In genomic region chr3:87960586-87961191, GRCm38 (mm10) we compare ENCODE assay signal across 8 mouse cellular contexts. TPM values are rescaled to one million over a fixed set of nuclear protein-coding genes. Genes with fewer than 3 reads are reported as not detected.
DNase-seq lines count a peak whose midpoint lies in the region; ATAC-seq lines count a peak whose summit lies in the region.

No protein-coding gene starts in this region.

- no peaks in the 10 kb centered on the region for H3K27me3 ChIP-seq in hindbrain, embryonic 15.5 days

- peak overlapping the region; percentile 86 for H3K4me2 ChIP-seq in hindbrain, embryonic 15.5 days

- peak overlapping the region; percentile 46 for H3K4me3 ChIP-seq in hindbrain, embryonic 15.5 days

- ATAC-seq in hindbrain, embryonic 15.5 days (ENCODE audit: low FRiP score, low read depth), result peak; percentile 97

- peak overlapping the region; percentile 86 for H3K27ac ChIP-seq in hindbrain, embryonic 15.5 days (replicated peaks)

- no peaks in the 10 kb centered on the region for H3K36me3 ChIP-seq in hindbrain, embryonic 15.5 days

- DNase-seq in T-cell, adult 2 months (ENCODE audit: low spot score), result peak; percentile 65
- peak; percentile 66 to 68 for DNase-seq in cerebellum, postnatal 36 days
- DNase-seq in frontal cortex, postnatal 36 days (ENCODE audit: low spot score in 2 of 2), result peak; percentile 72 to 76
- peak; percentile 70 for DNase-seq in left cerebral cortex, adult 11 months (ENCODE audit: low spot score)
- DNase-seq in lung, postnatal 36 days, result peak; percentile 95
- DNase-seq in retina, postnatal 1 day, result peak; percentile 99
- DNase-seq in thymus, postnatal 4 days, result peak; percentile 82

- peak overlapping the region; percentile 62 for H3K9ac ChIP-seq in hindbrain, embryonic 15.5 days

- no peaks in the 10 kb centered on the region for H3K9me3 ChIP-seq in hindbrain, embryonic 15.5 days

- H3K4me1 ChIP-seq in hindbrain, embryonic 15.5 days (replicated peaks), result peaks cover 11% of the 10 kb centered on the region

- 1% methylated on average over 27 of the region's 27 CpGs for WGBS in hindbrain, embryonic 15.5 days

RNA-seq across cellular contexts. Expression of gene Nes, which starts 10.2 kb away (rescaled TPM):
- polyA plus RNA-seq in hindbrain, embryonic 15.5 days (2015; fragmentation: Nextera tagmentation; extraction: Ambion mirVana), result 31.8 and 42.1 TPM in 2 replicates

RNA-seq across cellular contexts. Expression of gene Crabp2, which starts 12.2 kb away (rescaled TPM):
- polyA plus RNA-seq in hindbrain, embryonic 15.5 days (2015; fragmentation: Nextera tagmentation; extraction: Ambion mirVana), result 50.7 and 74.7 TPM in 2 replicates

RNA-seq across cellular contexts. Expression of gene Rrnad1, which starts 30.2 kb away (rescaled TPM):
- 20.1 and 20.3 TPM in 2 replicates for polyA plus RNA-seq in hindbrain, embryonic 15.5 days (2015; fragmentation: Nextera tagmentation; extraction: Ambion mirVana)

RNA-seq across cellular contexts. Expression of gene Isg20l2, which starts 30.6 kb away (rescaled TPM):
- 30.7 and 33.3 TPM in 2 replicates for polyA plus RNA-seq in hindbrain, embryonic 15.5 days (2015; fragmentation: Nextera tagmentation; extraction: Ambion mirVana)

RNA-seq across cellular contexts. Expression of gene Bcan, which starts 39.3 kb away (rescaled TPM):
- 107 and 112 TPM in 2 replicates for polyA plus RNA-seq in hindbrain, embryonic 15.5 days (2015; fragmentation: Nextera tagmentation; extraction: Ambion mirVana)

Comparison
In these comparisons a context has a peak if more than half of its experiments do, and no peak if none do; other contexts are left out.
1. Peak in every context shown above with its lines: DNase-seq, ATAC-seq, H3K4me3 ChIP-seq and H3K27ac ChIP-seq.